8 mouse cellular contexts compared by ENCODE assay signal in the genomic region with DNA sequence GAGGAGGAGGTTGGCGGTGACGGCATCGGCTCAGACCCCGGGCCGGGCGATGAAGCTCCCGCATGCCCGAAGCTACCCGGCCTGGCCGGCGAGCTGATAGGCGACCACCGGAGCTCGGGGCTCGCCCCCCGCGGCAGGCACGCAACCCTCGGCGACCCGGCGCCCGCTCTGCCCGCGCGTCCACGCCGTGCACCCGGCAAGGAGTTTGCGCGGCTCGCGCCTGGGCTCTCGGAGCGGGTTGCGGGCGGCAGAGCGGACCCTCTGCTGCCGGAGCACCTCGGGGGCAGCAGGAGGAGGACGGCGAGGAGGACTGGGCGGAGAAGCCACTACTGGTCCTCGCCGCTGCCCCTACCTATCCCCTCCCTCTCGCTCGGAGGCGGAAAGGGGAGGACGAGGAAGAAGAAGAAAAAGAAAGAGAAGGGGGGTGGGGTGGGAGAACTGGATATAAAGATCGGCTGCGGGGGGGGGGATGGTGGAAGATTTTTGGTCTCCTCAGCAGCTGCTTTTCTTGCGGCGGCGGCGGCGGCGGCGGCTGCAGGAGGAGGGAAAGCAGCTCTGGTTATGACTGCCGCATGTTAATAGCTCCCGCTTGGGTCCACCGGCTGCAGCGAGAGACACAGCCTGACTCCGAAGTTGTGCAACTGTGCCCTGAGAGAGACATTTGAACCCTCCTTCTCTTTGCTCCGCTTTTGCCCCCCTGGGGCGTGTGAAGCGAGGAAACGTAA. TPM values are rescaled to one million over a fixed set of nuclear protein-coding genes. Genes with fewer than 3 reads are reported as not detected.
DNase-seq lines count a peak whose midpoint lies in the region; ATAC-seq and TF ChIP-seq lines count a peak whose summit lies in the region.

No protein-coding gene starts in this region.

- DNase-seq in kidney, adult 18-20 months = peak; percentile 32
- DNase-seq in kidney, adult 11 months = no peak
- DNase-seq in embryo, embryonic 11 days = peak; percentile 76
- peak; percentile 32 to 39 for DNase-seq in heart, adult 18-20 months
- DNase-seq in kidney, adult 2 months = peak; percentile 43
- peak; percentile 54 for DNase-seq in stomach, postnatal 0 days (ENCODE audit: low spot score)

- TF ChIP-seq CTCF in kidney, adult 2 months (conservative IDR thresholded peaks at IDR 0.05; ENCODE audit: insufficient read depth, insufficient read length, low read depth, low read length) = no peak
- no peak for TF ChIP-seq CTCF in stomach, postnatal 0 days (IDR thresholded peaks at IDR 0.05; ENCODE audit: low read depth)

- H3K4me2 ChIP-seq in limb, embryonic 13.5 days (replicated peaks) = peak overlapping the region; percentile 88
- H3K4me2 ChIP-seq in midbrain, embryonic 13.5 days (replicated peaks) = peak overlapping the region; percentile 88
- peak overlapping the region; percentile 85 for H3K4me2 ChIP-seq in stomach, postnatal 0 days (replicated peaks; ENCODE audit: low read depth)

- WGBS in kidney, adult 2 months = under 1% methylated on average over 63 of the region's 67 CpGs
- WGBS in limb, embryonic 13.5 days = under 1% methylated on average over 53 of the region's 67 CpGs
- under 1% methylated on average over 51 of the region's 67 CpGs for WGBS in midbrain, embryonic 13.5 days
- under 1% methylated on average over 63 of the region's 67 CpGs for WGBS in stomach, postnatal 0 days

- TF ChIP-seq EP300 in stomach, postnatal 0 days (optimal IDR thresholded peaks at IDR 0.05) = no peak

- no peak overlapping the region for H3K27ac ChIP-seq in kidney, adult 2 months (ENCODE audit: insufficient read depth, low read depth, low read length)
- H3K27ac ChIP-seq in limb, embryonic 13.5 days = peak overlapping the region; percentile 98
- peak overlapping the region; percentile 99 for H3K27ac ChIP-seq in midbrain, embryonic 13.5 days
- peak overlapping the region; percentile 67 for H3K27ac ChIP-seq in stomach, postnatal 0 days (replicated peaks)

- H3K4me1 ChIP-seq in kidney, adult 2 months (ENCODE audit: control insufficient read depth, insufficient read depth, low read length) = no peaks in the 10 kb centered on the region
- H3K4me1 ChIP-seq in limb, embryonic 13.5 days = peaks cover 20% of the 10 kb centered on the region
- peaks cover 24% of the 10 kb centered on the region for H3K4me1 ChIP-seq in midbrain, embryonic 13.5 days (replicated peaks)
- no peaks in the 10 kb centered on the region; the same call in 1 of the 2 replicates for H3K4me1 ChIP-seq in stomach, postnatal 0 days (replicated peaks; ENCODE audit: control insufficient read depth, insufficient read depth)

- no peak for TF ChIP-seq POLR2A in kidney, adult 2 months (IDR thresholded peaks at IDR 0.05; ENCODE audit: low read depth, low read length)

- ATAC-seq in limb, embryonic 13.5 days (ENCODE audit: low FRiP score, low read depth) = peak; percentile 46
- ATAC-seq in midbrain, embryonic 13.5 days = peak; percentile 55
- ATAC-seq in stomach, postnatal 0 days (ENCODE audit: low FRiP score, low TSS enrichment) = peak; percentile 33

- H3K36me3 ChIP-seq in kidney, adult 2 months (ENCODE audit: control insufficient read depth, insufficient read depth, low read length) = no peaks in the 10 kb centered on the region
- H3K36me3 ChIP-seq in limb, embryonic 13.5 days = no peaks in the 10 kb centered on the region
- H3K36me3 ChIP-seq in midbrain, embryonic 13.5 days = no peaks in the 10 kb centered on the region
- no peaks in the 10 kb centered on the region for H3K36me3 ChIP-seq in stomach, postnatal 0 days (ENCODE audit: control insufficient read depth, insufficient read depth, low read length)

- H3K9me3 ChIP-seq in limb, embryonic 13.5 days = no peaks in the 10 kb centered on the region
- H3K9me3 ChIP-seq in midbrain, embryonic 13.5 days = no peaks in the 10 kb centered on the region
- H3K9me3 ChIP-seq in stomach, postnatal 0 days (ENCODE audit: control insufficient read depth, low read length) = no peaks in the 10 kb centered on the region

- peak overlapping the region; percentile 88 for H3K9ac ChIP-seq in limb, embryonic 13.5 days
- peak overlapping the region; percentile 79 for H3K9ac ChIP-seq in midbrain, embryonic 13.5 days (replicated peaks)
- H3K9ac ChIP-seq in stomach, postnatal 0 days (ENCODE audit: low read length) = peak overlapping the region; percentile 69

- H3K27me3 ChIP-seq in kidney, adult 2 months (replicated peaks; ENCODE audit: control insufficient read depth, insufficient read depth, low read length) = peaks cover 4% of the 10 kb centered on the region
- H3K27me3 ChIP-seq in limb, embryonic 13.5 days = no peaks in the 10 kb centered on the region
- H3K27me3 ChIP-seq in midbrain, embryonic 13.5 days = no peaks in the 10 kb centered on the region
- no peaks in the 10 kb centered on the region for H3K27me3 ChIP-seq in stomach, postnatal 0 days (ENCODE audit: control insufficient read depth, insufficient read depth, low read length)

- peak overlapping the region; percentile 72 for H3K4me3 ChIP-seq in kidney, adult 2 months (ENCODE audit: insufficient read depth, low read depth, low read length)
- H3K4me3 ChIP-seq in limb, embryonic 13.5 days = peak overlapping the region; percentile 78
- peak overlapping the region; percentile 85 for H3K4me3 ChIP-seq in midbrain, embryonic 13.5 days (replicated peaks)
- H3K4me3 ChIP-seq in stomach, postnatal 0 days (ENCODE audit: low read depth, low read length) = peak overlapping the region; percentile 65

RNA-seq across cellular contexts. Expression of gene Adgrl3, which starts 0.5 kb away (rescaled TPM):
- 1 to 10 TPM; 3.4 to 4.0 TPM for total RNA-seq in heart, adult 18-20 months (2021)
- 0.95 and 1.2 TPM in 2 replicates for polyA plus RNA-seq in kidney, adult 2 months (2012; rRNA removed)
- 66.3 and 73.3 TPM in 2 replicates for polyA plus RNA-seq in limb, embryonic 13.5 days (2015; fragmentation: Nextera tagmentation; extraction: Ambion mirVana)
- 58.5 and 60.2 TPM in 2 replicates for polyA plus RNA-seq in midbrain, embryonic 13.5 days (2015; fragmentation: Nextera tagmentation; extraction: Ambion mirVana)
- 4.6 and 5.5 TPM in 2 replicates for polyA plus RNA-seq in stomach, postnatal 0 days (2015; fragmentation: Nextera tagmentation; extraction: Ambion mirVana)
